Mouse (Mus musculus): ENCODE data around the gene Srgap3. TPM values are rescaled to one million over a fixed set of nuclear protein-coding genes. Genes with fewer than 3 reads are reported as not detected.

Gene Srgap3
- polyA plus RNA-seq, 1 experiment: 91.4 TPM

GRCm38 (mm10) chr6:112788617-112789016 is 158.4 kb downstream of the Srgap3 start:
- Histone ChIP-seq H3K4me1 (ENCODE audit: control insufficient read depth, insufficient read depth, low read length) (peaks cover 4% of the 10 kb centered on the region; the same call in 1 of the 2 replicates), H3K4me3 (ENCODE audit: insufficient read depth, low read length) (no peak overlapping the region), H3K27ac (ENCODE audit: insufficient read depth, low read length) (no peak overlapping the region)
- TF ChIP-seq CTCF (IDR thresholded peaks at IDR 0.05; ENCODE audit: extremely low read depth, insufficient read depth, low read length): no peak
- TF ChIP-seq POLR2A (IDR thresholded peaks at IDR 0.05; ENCODE audit: extremely low read depth, insufficient read depth, low read length): no peak

- H3K4me3 ChIP-seq (ENCODE audit: insufficient read depth, low read length): no peak overlapping the region
- TF ChIP-seq CTCF (IDR thresholded peaks at IDR 0.05; ENCODE audit: extremely low read depth, insufficient read depth, low read length): no peak
- TF ChIP-seq POLR2A (IDR thresholded peaks at IDR 0.05; ENCODE audit: extremely low read depth, insufficient read depth, low read length): no peak
- H3K27ac ChIP-seq (ENCODE audit: insufficient read depth, low read length): no peak overlapping the region
- H3K4me1 ChIP-seq (ENCODE audit: control insufficient read depth, insufficient read depth, low read length): peaks cover 4% of the 10 kb centered on the region; the same call in 1 of the 2 replicates
Measured at GRCm38 (mm10) chr6:112788174-112788573, 158.9 kb downstream of the Srgap3 start.

GRCm38 (mm10) chr6:112781409-112782093 is 165.5 kb downstream of the Srgap3 start:
- peaks cover 4% of the 10 kb centered on the region for H3K4me1 ChIP-seq (ENCODE audit: control insufficient read depth, insufficient read depth, low read length)
- no peak overlapping the region for H3K4me3 ChIP-seq (ENCODE audit: insufficient read depth, low read length)
- TF ChIP-seq CTCF (IDR thresholded peaks at IDR 0.05; ENCODE audit: extremely low read depth, insufficient read depth, low read length) (peak; percentile 33; the same call in 1 of the 2 replicates), POLR2A (IDR thresholded peaks at IDR 0.05; ENCODE audit: extremely low read depth, insufficient read depth, low read length) (no peak)
- no peak overlapping the region for H3K27ac ChIP-seq (ENCODE audit: insufficient read depth, low read length)

- TF ChIP-seq CTCF (IDR thresholded peaks at IDR 0.05; ENCODE audit: extremely low read depth, insufficient read depth, low read length) (no peak), POLR2A (IDR thresholded peaks at IDR 0.05; ENCODE audit: extremely low read depth, insufficient read depth, low read length) (no peak)
- Histone ChIP-seq H3K4me3 (ENCODE audit: insufficient read depth, low read length) (no peak overlapping the region), H3K4me1 (ENCODE audit: control insufficient read depth, insufficient read depth, low read length) (peaks cover 4% of the 10 kb centered on the region), H3K27ac (ENCODE audit: insufficient read depth, low read length) (peak overlapping the region; percentile 26; the same call in 1 of the 2 replicates)
Measured at GRCm38 (mm10) chr6:112778211-112778610, 168.9 kb downstream of the Srgap3 start.

GRCm38 (mm10) chr6:112776718-112777117 is 170.3 kb downstream of the Srgap3 start:
- no peak for TF ChIP-seq POLR2A (IDR thresholded peaks at IDR 0.05; ENCODE audit: extremely low read depth, insufficient read depth, low read length)
- TF ChIP-seq CTCF (IDR thresholded peaks at IDR 0.05; ENCODE audit: extremely low read depth, insufficient read depth, low read length): no peak
- no peak overlapping the region for H3K27ac ChIP-seq (ENCODE audit: insufficient read depth, low read length)
- H3K4me1 ChIP-seq (ENCODE audit: control insufficient read depth, insufficient read depth, low read length): peaks cover 4% of the 10 kb centered on the region
- no peak overlapping the region for H3K4me3 ChIP-seq (ENCODE audit: insufficient read depth, low read length)

- no peak overlapping the region for H3K4me3 ChIP-seq (ENCODE audit: insufficient read depth, low read length)
- no peak overlapping the region for H3K27ac ChIP-seq (ENCODE audit: insufficient read depth, low read length)
- TF ChIP-seq POLR2A (IDR thresholded peaks at IDR 0.05; ENCODE audit: extremely low read depth, insufficient read depth, low read length): no peak
- H3K4me1 ChIP-seq (ENCODE audit: control insufficient read depth, insufficient read depth, low read length): peaks cover 3% of the 10 kb centered on the region
Measured at GRCm38 (mm10) chr6:112773754-112774153, 173.3 kb downstream of the Srgap3 start.

- H3K4me1 ChIP-seq (ENCODE audit: control insufficient read depth, insufficient read depth, low read length): no peaks in the 10 kb centered on the region
- TF ChIP-seq CTCF (IDR thresholded peaks at IDR 0.05; ENCODE audit: extremely low read depth, insufficient read depth, low read length) (no peak), POLR2A (IDR thresholded peaks at IDR 0.05; ENCODE audit: extremely low read depth, insufficient read depth, low read length) (no peak)
- H3K27ac ChIP-seq (ENCODE audit: insufficient read depth, low read length): no peak overlapping the region
- no peak overlapping the region for H3K4me3 ChIP-seq (ENCODE audit: insufficient read depth, low read length)
Measured at GRCm38 (mm10) chr6:112770996-112771395, 176.1 kb downstream of the Srgap3 start.

- TF ChIP-seq POLR2A (IDR thresholded peaks at IDR 0.05; ENCODE audit: extremely low read depth, insufficient read depth, low read length) (no peak), CTCF (IDR thresholded peaks at IDR 0.05; ENCODE audit: extremely low read depth, insufficient read depth, low read length) (no peak)
Measured at GRCm38 (mm10) chr6:112758541-112758940, 188.5 kb downstream of the Srgap3 start.

GRCm38 (mm10) chr6:112756866-112757265 is 190.2 kb downstream of the Srgap3 start:
- no peak overlapping the region for H3K27ac ChIP-seq (ENCODE audit: insufficient read depth, low read length)
- H3K4me3 ChIP-seq (ENCODE audit: insufficient read depth, low read length): no peak overlapping the region
- TF ChIP-seq CTCF (IDR thresholded peaks at IDR 0.05; ENCODE audit: extremely low read depth, insufficient read depth, low read length) (no peak), POLR2A (IDR thresholded peaks at IDR 0.05; ENCODE audit: extremely low read depth, insufficient read depth, low read length) (no peak)
- peaks cover 7% of the 10 kb centered on the region for H3K4me1 ChIP-seq (ENCODE audit: control insufficient read depth, insufficient read depth, low read length)

More at GRCm38 (mm10) chr6:112758541-112758940, 188.5 kb downstream of the Srgap3 start:
- no peak overlapping the region for H3K4me3 ChIP-seq (ENCODE audit: insufficient read depth, low read length)
- H3K4me1 ChIP-seq (ENCODE audit: control insufficient read depth, insufficient read depth, low read length): peaks cover 7% of the 10 kb centered on the region
- no peak overlapping the region for H3K27ac ChIP-seq (ENCODE audit: insufficient read depth, low read length)

GRCm38 (mm10) chr6:112754994-112755393 is 192.1 kb downstream of the Srgap3 start:
- Histone ChIP-seq H3K27ac (ENCODE audit: insufficient read depth, low read length) (no peak overlapping the region), H3K4me1 (ENCODE audit: control insufficient read depth, insufficient read depth, low read length) (peaks cover 7% of the 10 kb centered on the region)
- TF ChIP-seq CTCF (IDR thresholded peaks at IDR 0.05; ENCODE audit: extremely low read depth, insufficient read depth, low read length): no peak
- TF ChIP-seq POLR2A (IDR thresholded peaks at IDR 0.05; ENCODE audit: extremely low read depth, insufficient read depth, low read length): no peak

More at GRCm38 (mm10) chr6:112754994-112755393, 192.1 kb downstream of the Srgap3 start:
- no peak overlapping the region for H3K4me3 ChIP-seq (ENCODE audit: insufficient read depth, low read length)
